Mouse (Mus musculus): ENCODE measurements around the gene Srgap2. TPM values are rescaled to one million over a fixed set of nuclear protein-coding genes. Genes with fewer than 3 reads are reported as not detected.
"Not testable (repeated sequence)": the region's sequence is repeated elsewhere in the genome, so short reads cannot be mapped to it uniquely, and the experiment has no call there.

The Srgap2 gene
- polyA plus RNA-seq (2014; fragmentation: Nextera tagmentation; extraction: Ambion mirVana) = 22.8 and 24.5 TPM in 2 replicates

GRCm38 (mm10) chr1:131527281-131528080, at the start of gene Srgap2, which contains the start of gene Fam72a:
Srgap2 (minus strand) TSS chr1:131527352.
Fam72a (plus strand) TSS chr1:131527903.
- peak; percentile 95 for ATAC-seq (ENCODE audit: insufficient number of reproducible peaks, insufficient read depth, low FRiP score, low read depth)
- WGBS = under 1% methylated on average over 43 of the region's 44 CpGs
- Histone ChIP-seq H3K36me3 (ENCODE audit: control insufficient read depth, insufficient read depth, low read length) (no peaks in the 10 kb centered on the region), H3K27ac (ENCODE audit: low read length) (peak within 1 kb of the TSS; percentile 96), H3K4me3 (ENCODE audit: low read depth, low read length) (peak within 1 kb of the TSS; percentile 79), H3K4me1 (ENCODE audit: control insufficient read depth, insufficient read depth, low read length) (peaks cover 36% of the 10 kb centered on the region), H3K9ac (replicated peaks; ENCODE audit: low read depth, low read length) (peak within 1 kb of the TSS; percentile 78), H3K4me2 (replicated peaks; ENCODE audit: low read depth, low read length) (peak within 1 kb of the TSS; percentile 81), H3K27me3 (ENCODE audit: control insufficient read depth, insufficient read depth, low read length) (no peaks in the 10 kb centered on the region), H3K9me3 (ENCODE audit: control insufficient read depth, low read depth, low read length) (no peaks in the 10 kb centered on the region)

DNA sequence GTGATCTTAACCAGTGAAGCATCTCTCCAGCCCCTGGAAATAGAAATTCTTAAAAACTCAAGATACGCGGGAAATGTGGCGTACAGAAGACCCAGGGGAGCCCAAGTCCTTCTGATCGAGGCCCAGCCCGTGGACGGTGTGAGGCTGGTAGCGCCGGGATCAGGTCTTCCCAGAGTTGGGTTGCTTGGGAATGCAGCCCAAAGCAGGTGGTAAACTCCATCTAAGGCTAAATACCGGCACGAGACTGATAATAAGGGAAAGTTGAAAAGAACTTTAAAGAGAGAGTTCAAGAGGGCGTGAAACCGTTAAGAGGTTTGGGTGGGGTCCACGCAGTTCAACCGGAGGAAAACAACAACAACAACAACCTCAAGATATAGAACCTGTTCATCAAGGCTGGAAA, 46.6 kb upstream of the Srgap2 start:
- Histone ChIP-seq H3K9me3 (ENCODE audit: control insufficient read depth, low read depth, low read length) (no peaks in the 10 kb centered on the region), H3K27me3 (ENCODE audit: control insufficient read depth, insufficient read depth, low read length) (no peaks in the 10 kb centered on the region), H3K4me2 (replicated peaks; ENCODE audit: low read depth, low read length) (no peak overlapping the region), H3K4me3 (ENCODE audit: low read depth, low read length) (no peak overlapping the region), H3K4me1 (ENCODE audit: control insufficient read depth, insufficient read depth, low read length) (no peaks in the 10 kb centered on the region), H3K27ac (ENCODE audit: low read length) (no peak overlapping the region), H3K36me3 (ENCODE audit: control insufficient read depth, insufficient read depth, low read length) (no peaks in the 10 kb centered on the region), H3K9ac (replicated peaks; ENCODE audit: low read depth, low read length) (no peak overlapping the region)
- ATAC-seq (ENCODE audit: insufficient number of reproducible peaks, insufficient read depth, low FRiP score, low read depth) = 0 out of 2 replicates have a peak, but pooled peaks have one; percentile 67
- WGBS = 92% methylated on average over 14 of the region's 14 CpGs

DNA sequence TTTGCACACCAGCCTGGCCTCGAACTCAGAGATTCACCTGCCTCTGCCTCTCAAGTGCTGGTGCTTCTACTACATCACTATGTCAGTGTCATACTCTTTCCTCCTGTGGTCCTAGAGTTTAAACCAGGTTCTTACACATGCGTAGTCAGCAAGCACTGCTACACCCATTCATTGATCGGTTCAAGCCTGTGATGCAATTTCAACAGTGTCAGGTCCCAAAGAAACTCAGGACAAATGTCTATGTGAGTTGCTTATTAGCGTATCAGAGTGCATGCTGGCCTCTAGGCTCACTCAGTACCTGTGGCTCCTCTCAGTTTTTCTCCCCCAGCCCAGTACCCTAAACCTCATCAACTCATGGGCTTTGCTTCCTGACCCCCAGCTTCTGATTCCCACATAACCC, 43.2 kb upstream of the Srgap2 start:
- no peak overlapping the region for H3K4me2 ChIP-seq (replicated peaks; ENCODE audit: low read depth, low read length)
- no peaks in the 10 kb centered on the region for H3K9me3 ChIP-seq (ENCODE audit: control insufficient read depth, low read depth, low read length)
- 90% methylated on average over 4 of the region's 4 CpGs for WGBS
- ATAC-seq (ENCODE audit: insufficient number of reproducible peaks, insufficient read depth, low FRiP score, low read depth) = no peak
- no peaks in the 10 kb centered on the region for H3K27me3 ChIP-seq (ENCODE audit: control insufficient read depth, insufficient read depth, low read length)
- no peaks in the 10 kb centered on the region for H3K4me1 ChIP-seq (ENCODE audit: control insufficient read depth, insufficient read depth, low read length)
- H3K36me3 ChIP-seq (ENCODE audit: control insufficient read depth, insufficient read depth, low read length) = no peaks in the 10 kb centered on the region
- no peak overlapping the region for H3K4me3 ChIP-seq (ENCODE audit: low read depth, low read length)
- no peak overlapping the region for H3K9ac ChIP-seq (replicated peaks; ENCODE audit: low read depth, low read length)
- H3K27ac ChIP-seq (ENCODE audit: low read length) = no peak overlapping the region

GRCm38 (mm10) chr1:131569721-131570120, 42.6 kb upstream of the Srgap2 start:
- Histone ChIP-seq H3K9me3 (ENCODE audit: control insufficient read depth, low read depth, low read length) (no peaks in the 10 kb centered on the region), H3K27me3 (ENCODE audit: control insufficient read depth, insufficient read depth, low read length) (no peaks in the 10 kb centered on the region), H3K4me1 (ENCODE audit: control insufficient read depth, insufficient read depth, low read length) (no peaks in the 10 kb centered on the region), H3K27ac (ENCODE audit: low read length) (no peak overlapping the region), H3K4me2 (replicated peaks; ENCODE audit: low read depth, low read length) (no peak overlapping the region), H3K9ac (replicated peaks; ENCODE audit: low read depth, low read length) (no peak overlapping the region), H3K36me3 (ENCODE audit: control insufficient read depth, insufficient read depth, low read length) (no peaks in the 10 kb centered on the region), H3K4me3 (ENCODE audit: low read depth, low read length) (no peak overlapping the region)
- ATAC-seq (ENCODE audit: insufficient number of reproducible peaks, insufficient read depth, low FRiP score, low read depth) = no peak
- 78% methylated on average over 6 of the region's 6 CpGs for WGBS

DNA sequence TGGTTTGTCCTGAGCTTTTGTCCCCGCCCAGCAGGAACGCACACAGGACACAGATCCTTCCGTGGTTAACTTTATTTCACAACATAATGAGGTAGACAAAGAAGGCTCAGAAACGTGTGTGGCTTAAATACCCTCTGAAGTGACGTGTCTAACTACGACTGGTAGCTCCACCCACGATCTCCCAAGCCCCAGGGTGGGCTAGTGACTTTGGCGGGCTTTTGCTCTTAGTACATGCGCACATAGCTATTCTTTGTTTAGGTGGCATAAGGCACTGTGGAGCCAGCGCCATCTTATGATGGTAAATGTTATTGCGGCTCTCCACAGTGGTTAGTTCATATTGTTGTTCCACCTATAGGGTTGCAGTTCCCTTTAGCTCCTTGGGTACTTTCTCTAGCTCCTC, 38.9 kb upstream of the Srgap2 start:
- 41% methylated on average over 11 of the region's 11 CpGs for WGBS
- H3K27me3 ChIP-seq (ENCODE audit: control insufficient read depth, insufficient read depth, low read length); H3K27ac ChIP-seq (ENCODE audit: low read length); H3K9ac ChIP-seq (replicated peaks; ENCODE audit: low read depth, low read length); H3K9me3 ChIP-seq (ENCODE audit: control insufficient read depth, low read depth, low read length); H3K4me2 ChIP-seq (replicated peaks; ENCODE audit: low read depth, low read length); H3K4me1 ChIP-seq (ENCODE audit: control insufficient read depth, insufficient read depth, low read length); H3K36me3 ChIP-seq (ENCODE audit: control insufficient read depth, insufficient read depth, low read length); ATAC-seq (ENCODE audit: insufficient number of reproducible peaks, insufficient read depth, low FRiP score, low read depth); H3K4me3 ChIP-seq (ENCODE audit: low read depth, low read length): not testable (repeated sequence)

GRCm38 (mm10) chr1:131562081-131562480, 34.9 kb upstream of the Srgap2 start:
- H3K4me2 ChIP-seq (replicated peaks; ENCODE audit: low read depth, low read length) = no peak overlapping the region
- WGBS = 94% methylated on average over 2 of the region's 2 CpGs
- no peak for ATAC-seq (ENCODE audit: insufficient number of reproducible peaks, insufficient read depth, low FRiP score, low read depth)
- no peak overlapping the region for H3K27ac ChIP-seq (ENCODE audit: low read length)
- no peaks in the 10 kb centered on the region for H3K27me3 ChIP-seq (ENCODE audit: control insufficient read depth, insufficient read depth, low read length)
- H3K9me3 ChIP-seq (ENCODE audit: control insufficient read depth, low read depth, low read length) = no peaks in the 10 kb centered on the region
- H3K36me3 ChIP-seq (ENCODE audit: control insufficient read depth, insufficient read depth, low read length) = no peaks in the 10 kb centered on the region
- H3K4me1 ChIP-seq (ENCODE audit: control insufficient read depth, insufficient read depth, low read length) = no peaks in the 10 kb centered on the region
- no peak overlapping the region for H3K4me3 ChIP-seq (ENCODE audit: low read depth, low read length)
- no peak overlapping the region for H3K9ac ChIP-seq (replicated peaks; ENCODE audit: low read depth, low read length)

DNA sequence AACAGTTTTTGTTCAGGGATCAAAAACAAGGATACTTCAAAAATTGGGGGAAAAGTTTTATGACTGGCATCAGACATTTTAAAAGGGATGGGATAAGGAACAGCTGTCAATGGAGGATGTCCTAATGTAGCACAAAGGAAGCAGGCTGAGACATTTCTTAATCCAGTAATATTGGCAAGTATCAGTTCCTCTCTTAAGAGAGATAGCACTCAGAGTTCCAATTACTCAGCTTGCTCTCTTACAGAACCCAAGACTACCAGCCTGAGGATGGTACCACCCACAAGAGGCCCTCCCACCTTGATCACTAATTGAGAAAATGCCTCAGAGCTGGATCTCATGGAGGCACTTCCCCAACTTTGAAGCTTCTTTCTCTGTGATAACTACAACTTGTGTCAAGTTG, 33.3 kb upstream of the Srgap2 start:
- no peak overlapping the region for H3K4me3 ChIP-seq (ENCODE audit: low read depth, low read length)
- ATAC-seq (ENCODE audit: insufficient number of reproducible peaks, insufficient read depth, low FRiP score, low read depth) = no peak
- no peaks in the 10 kb centered on the region for H3K27me3 ChIP-seq (ENCODE audit: control insufficient read depth, insufficient read depth, low read length)
- H3K9ac ChIP-seq (replicated peaks; ENCODE audit: low read depth, low read length) = no peak overlapping the region
- no peak overlapping the region for H3K4me2 ChIP-seq (replicated peaks; ENCODE audit: low read depth, low read length)
- no peak overlapping the region for H3K27ac ChIP-seq (ENCODE audit: low read length)
- no peaks in the 10 kb centered on the region for H3K9me3 ChIP-seq (ENCODE audit: control insufficient read depth, low read depth, low read length)
- no peaks in the 10 kb centered on the region for H3K36me3 ChIP-seq (ENCODE audit: control insufficient read depth, insufficient read depth, low read length)
- no peaks in the 10 kb centered on the region for H3K4me1 ChIP-seq (ENCODE audit: control insufficient read depth, insufficient read depth, low read length)

GRCm38 (mm10) chr1:131555042-131555812, 28.1 kb upstream of the Srgap2 start:
- Histone ChIP-seq H3K4me2 (replicated peaks; ENCODE audit: low read depth, low read length) (peak overlapping the region; percentile 27; the same call in 1 of the 2 replicates), H3K36me3 (ENCODE audit: control insufficient read depth, insufficient read depth, low read length) (no peaks in the 10 kb centered on the region), H3K27ac (ENCODE audit: low read length) (no peak overlapping the region), H3K9ac (replicated peaks; ENCODE audit: low read depth, low read length) (no peak overlapping the region), H3K4me1 (ENCODE audit: control insufficient read depth, insufficient read depth, low read length) (no peaks in the 10 kb centered on the region), H3K4me3 (ENCODE audit: low read depth, low read length) (no peak overlapping the region), H3K27me3 (ENCODE audit: control insufficient read depth, insufficient read depth, low read length) (no peaks in the 10 kb centered on the region), H3K9me3 (ENCODE audit: control insufficient read depth, low read depth, low read length) (no peaks in the 10 kb centered on the region)
- ATAC-seq (ENCODE audit: insufficient number of reproducible peaks, insufficient read depth, low FRiP score, low read depth) = peak; percentile 86; the same call in 1 of the 2 replicates
- 17% methylated on average over 13 of the region's 13 CpGs for WGBS

Measured in stomach, embryonic 14.5 days (tissue).